Mouse (Mus musculus) heart, postnatal 0 days (tissue): ENCODE measurements around the gene Olfr792. TPM values are rescaled to one million over a fixed set of nuclear protein-coding genes. Genes with fewer than 3 reads are reported as not detected.

ENCODE experiments used
- ATAC-seq: fragments of 200-750 bp; cut with Nextera tagmentation; 2 replicates; pipeline ENCODE4 v1.8.0; 2017; ENCODE audit warnings: low read depth, moderate number of reproducible peaks, moderate library complexity; ENCODE audit not compliant: insufficient read depth
- DNase-seq: peaks from one replicate; pipeline ENCODE4 v3.0.0-alpha.2; 2016; ENCODE audit warnings: low spot score
- H3K27ac ChIP-seq: fragments of 300-500 bp; sonication (generic); 2 replicates; pipeline ENCODE4 v1.5.1; 2014; ENCODE audit warnings: low read depth, mild to moderate bottlenecking
- H3K27me3 ChIP-seq: fragments of 300-500 bp; sonication (generic); 2 replicates; pipeline ENCODE4 v1.6.1; 2014; ENCODE audit warnings: low read length, mixed read lengths; ENCODE audit not compliant: control insufficient read depth, insufficient read depth
- H3K36me3 ChIP-seq: fragments of 300-500 bp; sonication (generic); replicated peaks from 2 replicates; pipeline ENCODE4 v1.6.1; 2014; ENCODE audit warnings: low read length, mixed read lengths; ENCODE audit not compliant: control insufficient read depth, insufficient read depth
- H3K4me1 ChIP-seq: fragments of 300-500 bp; sonication (generic); 2 replicates; pipeline ENCODE4 v1.6.1; 2014; ENCODE audit warnings: antibody characterized with exemption; ENCODE audit not compliant: control insufficient read depth, insufficient read depth
- H3K4me2 ChIP-seq: fragments of 300-500 bp; sonication (generic); 2 replicates; pipeline ENCODE4 v1.6.1; 2014; ENCODE audit warnings: low read depth, mild to moderate bottlenecking, low read length, moderate library complexity
- H3K4me3 ChIP-seq: fragments of 300-500 bp; sonication (generic); 2 replicates; pipeline ENCODE4 v1.5.1; 2014; ENCODE audit warnings: low read depth, low read length
- H3K9ac ChIP-seq: fragments of 300-500 bp; sonication (generic); replicated peaks from 2 replicates; pipeline ENCODE4 v1.6.1; 2014; ENCODE audit warnings: low read depth, low read length, mixed read lengths
- H3K9me3 ChIP-seq: fragments of 300-500 bp; sonication (generic); replicated peaks from 2 replicates; pipeline ENCODE4 v1.6.1; 2016; ENCODE audit warnings: low read length; ENCODE audit not compliant: control insufficient read depth
- CTCF ChIP-seq: IDR thresholded peaks from 2 replicates; pipeline ENCODE4 v1.5.1; 2016; ENCODE audit warnings: antibody characterized with exemption, control low read depth, low read depth
- EP300 ChIP-seq: IDR thresholded peaks from 2 replicates; pipeline ENCODE4 v1.6.1; 2016; ENCODE audit warnings: antibody characterized with exemption, low read depth
- WGBS: fragments of 180-500 bp; shearing (Covaris S2); extraction: QIAGEN DNeasy Blood & Tissue Kit; methylation state at CpG from one replicate; pipeline ENCODE4 v1.1.7; 2014; 5-methylcytosine and 5-hydroxymethylcytosine counted together
- microRNA-seq: library from miRNA; unstranded; fragments of <30 nt; microRNA quantifications from one replicate; pipeline ENCODE4, GENCODE M21; 2016
- polyA plus RNA-seq: library from polyadenylated mRNA; unstranded; fragments of >200 nt; fragmentation: Nextera tagmentation; extraction: Ambion mirVana; gene quantifications from 2 replicates; pipeline ENCODE4 v1.2.1, GENCODE M21; 2015
- total RNA-seq: library from RNA; depleted of rRNA; stranded (reverse); fragments of >200 nt; gene quantifications from 2 replicates; pipeline ENCODE4 v1.2.3, GENCODE M21; 2014; ENCODE audit warnings: low replicate concordance; rRNA removed

Gene Olfr792
- total and polyA plus RNA-seq, 2 experiments from 2014 or later, result not detected

DNA sequence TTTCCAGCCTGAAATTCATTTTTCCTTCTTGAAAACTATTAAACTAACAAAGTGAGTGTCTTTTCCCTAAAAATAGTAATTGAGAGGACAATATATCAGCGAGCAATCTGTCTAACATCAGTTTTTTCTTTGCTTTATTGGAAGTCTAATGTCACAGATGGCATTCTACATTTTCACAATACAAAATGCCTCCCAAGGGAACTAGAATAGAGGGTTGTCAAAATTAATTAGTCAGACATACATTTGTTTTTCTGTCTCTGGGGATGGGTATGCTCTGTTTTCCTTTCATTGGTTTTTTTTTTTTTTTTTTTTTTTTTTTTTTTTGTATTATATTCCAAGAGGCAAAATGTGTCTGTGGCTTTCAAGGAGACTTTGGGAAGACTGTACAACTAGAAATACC lies 38.1 kb downstream of the Olfr792 start:
- no peak overlapping the region for H3K4me3 ChIP-seq

More for the DNA sequence above, 38.1 kb downstream of the Olfr792 start:
- H3K27me3 ChIP-seq, result no peaks in the 10 kb centered on the region
- no peak overlapping the region for H3K4me2 ChIP-seq
- TF ChIP-seq EP300 (no peak), CTCF (no peak)
- H3K4me1 ChIP-seq, result no peaks in the 10 kb centered on the region
- 72% methylated on average over 1 of the region's 1 CpGs for WGBS
- DNase-seq, result no peak
- H3K9ac ChIP-seq, result no peak overlapping the region
- H3K9me3 ChIP-seq, result no peaks in the 10 kb centered on the region
- no peak overlapping the region for H3K27ac ChIP-seq
- ATAC-seq, result no peak
- no peaks in the 10 kb centered on the region for H3K36me3 ChIP-seq

Small RNAs within 50 kb of the gene (microRNA-seq; reads per million reads assigned to microRNA genes)
- gene Gm23252, result not detected

Other genes with a start within 250 kb of the Olfr792 start
- not detected in 2 replicates for gene Olfr780, start 221.0 kb upstream of the Olfr792 start, total RNA-seq
- not detected in 2 replicates for gene Olfr780, start 221.0 kb upstream of the Olfr792 start, polyA plus RNA-seq
- not detected in 2 replicates for gene Olfr781, start 210.3 kb upstream of the Olfr792 start, total RNA-seq
- gene Olfr781, start 210.3 kb upstream of the Olfr792 start, polyA plus RNA-seq, result not detected in 2 replicates
- not detected in 2 replicates for gene Olfr782, start 190.3 kb upstream of the Olfr792 start, total RNA-seq
- not detected in 2 replicates for gene Olfr782, start 190.3 kb upstream of the Olfr792 start, polyA plus RNA-seq
- gene Olfr784, start 155.1 kb upstream of the Olfr792 start, total RNA-seq, result 0.27 TPM in 1 of 2 replicates, not detected in the other
- gene Olfr784, start 155.1 kb upstream of the Olfr792 start, polyA plus RNA-seq, result not detected in 2 replicates
- gene Olfr785, start 133.7 kb upstream of the Olfr792 start, total RNA-seq, result not detected in 2 replicates
- not detected in 2 replicates for gene Olfr785, start 133.7 kb upstream of the Olfr792 start, polyA plus RNA-seq
- not detected in 2 replicates for gene Olfr786, start 111.9 kb upstream of the Olfr792 start, total RNA-seq
- gene Olfr786, start 111.9 kb upstream of the Olfr792 start, polyA plus RNA-seq, result not detected in 2 replicates
- not detected in 2 replicates for gene Olfr787, start 77.3 kb upstream of the Olfr792 start, total RNA-seq
- gene Olfr787, start 77.3 kb upstream of the Olfr792 start, polyA plus RNA-seq, result not detected in 2 replicates
- not detected in 2 replicates for gene Olfr788, start 68.2 kb upstream of the Olfr792 start, total RNA-seq
- not detected in 2 replicates for gene Olfr788, start 68.2 kb upstream of the Olfr792 start, polyA plus RNA-seq
- not detected in 2 replicates for gene Olfr789, start 54.4 kb upstream of the Olfr792 start, total RNA-seq
- not detected in 2 replicates for gene Olfr789, start 54.4 kb upstream of the Olfr792 start, polyA plus RNA-seq
- gene Olfr790, start 40.7 kb upstream of the Olfr792 start, total RNA-seq, result not detected in 2 replicates
- not detected in 2 replicates for gene Olfr790, start 40.7 kb upstream of the Olfr792 start, polyA plus RNA-seq
- gene Olfr791, start 17.4 kb upstream of the Olfr792 start, total RNA-seq, result not detected in 2 replicates
- not detected in 2 replicates for gene Olfr791, start 17.4 kb upstream of the Olfr792 start, polyA plus RNA-seq
- gene Olfr794, start 28.5 kb downstream of the Olfr792 start, total RNA-seq, result not detected in 2 replicates
- not detected in 2 replicates for gene Olfr794, start 28.5 kb downstream of the Olfr792 start, polyA plus RNA-seq
- not detected in 2 replicates for gene Olfr796, start 73.4 kb downstream of the Olfr792 start, total RNA-seq
- not detected in 2 replicates for gene Olfr796, start 73.4 kb downstream of the Olfr792 start, polyA plus RNA-seq
- not detected in 2 replicates for gene Olfr798, start 88.8 kb downstream of the Olfr792 start, total RNA-seq
- gene Olfr798, start 88.8 kb downstream of the Olfr792 start, polyA plus RNA-seq, result not detected in 2 replicates
- gene Olfr799, start 98.3 kb downstream of the Olfr792 start, total RNA-seq, result not detected in 2 replicates
- not detected in 2 replicates for gene Olfr799, start 98.3 kb downstream of the Olfr792 start, polyA plus RNA-seq
- gene Olfr800, start 118.5 kb downstream of the Olfr792 start, total RNA-seq, result not detected in 2 replicates
- not detected in 2 replicates for gene Olfr800, start 118.5 kb downstream of the Olfr792 start, polyA plus RNA-seq
- not detected in 2 replicates for gene Olfr801, start 134.7 kb downstream of the Olfr792 start, total RNA-seq
- gene Olfr801, start 134.7 kb downstream of the Olfr792 start, polyA plus RNA-seq, result not detected in 2 replicates
- gene Olfr802, start 149.0 kb downstream of the Olfr792 start, total RNA-seq, result not detected in 2 replicates
- gene Olfr802, start 149.0 kb downstream of the Olfr792 start, polyA plus RNA-seq, result not detected in 2 replicates
- gene Olfr803, start 155.1 kb downstream of the Olfr792 start, total RNA-seq, result not detected in 2 replicates
- not detected in 2 replicates for gene Olfr803, start 155.1 kb downstream of the Olfr792 start, polyA plus RNA-seq
- gene Olfr804, start 164.0 kb downstream of the Olfr792 start, total RNA-seq, result not detected in 2 replicates
- gene Olfr804, start 164.0 kb downstream of the Olfr792 start, polyA plus RNA-seq, result not detected in 2 replicates
- gene Olfr805, start 190.2 kb downstream of the Olfr792 start, total RNA-seq, result not detected in 2 replicates
- gene Olfr805, start 190.2 kb downstream of the Olfr792 start, polyA plus RNA-seq, result not detected in 2 replicates
- gene Olfr806, start 202.8 kb downstream of the Olfr792 start, total RNA-seq, result not detected in 2 replicates
- gene Olfr806, start 202.8 kb downstream of the Olfr792 start, polyA plus RNA-seq, result not detected in 2 replicates
- not detected in 2 replicates for gene Olfr807, start 218.6 kb downstream of the Olfr792 start, total RNA-seq
- gene Olfr807, start 218.6 kb downstream of the Olfr792 start, polyA plus RNA-seq, result not detected in 2 replicates
- not detected in 2 replicates for gene Olfr808, start 226.3 kb downstream of the Olfr792 start, total RNA-seq
- not detected in 2 replicates for gene Olfr808, start 226.3 kb downstream of the Olfr792 start, polyA plus RNA-seq
- not detected in 2 replicates for gene Olfr809, start 235.5 kb downstream of the Olfr792 start, total RNA-seq
- not detected in 2 replicates for gene Olfr809, start 235.5 kb downstream of the Olfr792 start, polyA plus RNA-seq